Mouse (Mus musculus) B cell, adult 2 months (primary cell): ENCODE measurements around the gene Rab17.
A peak's percentile ranks its signal among the peaks of the same experiment; 100 is the strongest.

Experiments
- DNase-seq, 2 experiments: peaks; one replicate each; pipeline ENCODE4 v3.0.0; 2022

The Rab17 gene

GRCm38 (mm10) chr1:90981346-90981745 is 11.9 kb upstream of the Rab17 start:
- no peak for DNase-seq

- no peak for DNase-seq
These were observed 11.3 kb upstream of the Rab17 start for GRCm38 (mm10) chr1:90980638-90981330.

- no peak for DNase-seq
These were observed 6.5 kb upstream of the Rab17 start for GRCm38 (mm10) chr1:90975960-90976359.

GRCm38 (mm10) chr1:90974906-90975649 is 5.6 kb upstream of the Rab17 start:
- no peak for DNase-seq

GRCm38 (mm10) chr1:90973574-90973911 is 4.1 kb upstream of the Rab17 start:
- DNase-seq, result no peak

- DNase-seq, result peak; percentile 87 to 89
These were observed 3.6 kb upstream of the Rab17 start for GRCm38 (mm10) chr1:90972911-90973573.

GRCm38 (mm10) chr1:90969881-90970390 is 475 bp upstream of the Rab17 start:
- no peak for DNase-seq

GRCm38 (mm10) chr1:90968649-90969048 is 812 bp downstream of the Rab17 start:
- no peak for DNase-seq

- DNase-seq, result no peak
These were observed 1.9 kb downstream of the Rab17 start for GRCm38 (mm10) chr1:90967583-90967982.

GRCm38 (mm10) chr1:90962994-90963393 is 6.5 kb downstream of the Rab17 start:
- no peak for DNase-seq

- DNase-seq, result no peak
These were observed 6.9 kb downstream of the Rab17 start for GRCm38 (mm10) chr1:90962526-90962925.

GRCm38 (mm10) chr1:90956245-90957096 is 13.0 kb downstream of the Rab17 start:
- peak; percentile 25 to 32 for DNase-seq

GRCm38 (mm10) chr1:90953688-90954087 is 15.8 kb downstream of the Rab17 start:
- DNase-seq, result no peak

- no peak for DNase-seq
These were observed 16.7 kb downstream of the Rab17 start, which contains the start of gene Prlh for GRCm38 (mm10) chr1:90952808-90953207. Prlh (plus strand) TSS chr1:90953108.

GRCm38 (mm10) chr1:90951670-90952069 is 17.8 kb downstream of the Rab17 start:
- DNase-seq, result no peak

GRCm38 (mm10) chr1:90949309-90949708 is 20.2 kb downstream of the Rab17 start:
- DNase-seq, result no peak

- DNase-seq, result no peak
These were observed 22.2 kb downstream of the Rab17 start for GRCm38 (mm10) chr1:90947252-90947651.

- DNase-seq, result peak in 1 of 2 experiments; percentile 5
These were observed 24.3 kb downstream of the Rab17 start for GRCm38 (mm10) chr1:90945171-90945570.

- DNase-seq, result no peak
These were observed 29.5 kb downstream of the Rab17 start for GRCm38 (mm10) chr1:90939980-90940379.

- DNase-seq, result no peak
These were observed 32.5 kb downstream of the Rab17 start for GRCm38 (mm10) chr1:90936990-90937389.

- DNase-seq, result no peak
These were observed 36.5 kb downstream of the Rab17 start for GRCm38 (mm10) chr1:90933001-90933400.

- DNase-seq, result peak; percentile 55 to 58
These were observed 40.9 kb downstream of the Rab17 start for GRCm38 (mm10) chr1:90928575-90928934.
